Mouse (Mus musculus): ENCODE results near the gene Fam81a. TPM values are rescaled to one million over a fixed set of nuclear protein-coding genes. Genes with fewer than 3 reads are reported as not detected.
A peak's percentile ranks its signal among the peaks of the same experiment; 100 is the strongest.

Fam81a gene
- total and polyA plus RNA-seq, 3 experiments, result 0.13 TPM; not detected in 2

DNA sequence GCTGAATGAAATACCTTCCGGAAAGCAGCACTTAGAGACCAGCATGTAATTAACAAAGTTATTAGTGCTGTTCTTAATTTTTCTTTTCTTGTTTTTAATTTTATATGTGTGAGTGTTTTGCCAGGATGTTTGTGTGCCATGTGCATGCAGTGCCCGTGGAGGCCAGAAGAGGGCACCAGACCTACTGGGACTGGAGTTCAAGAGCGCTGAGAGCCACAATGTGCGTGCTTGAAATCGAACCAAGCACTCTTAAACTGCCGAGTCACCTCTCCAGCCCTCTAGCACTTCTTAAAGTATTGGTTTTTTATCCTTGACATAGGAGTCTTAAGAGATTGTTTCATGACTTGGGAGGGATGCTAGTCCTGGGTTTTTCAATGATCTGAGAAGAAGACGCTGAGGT lies 26.6 kb upstream of the Fam81a start:
- H3K27me3 ChIP-seq (replicated peaks), result no peaks in the 10 kb centered on the region
- H3K27ac ChIP-seq (ENCODE audit: insufficient read depth, low read depth), result no peak overlapping the region
- no peak overlapping the region for H3K4me2 ChIP-seq (ENCODE audit: insufficient read depth, low read depth, poor library complexity, severe bottlenecking)
- H3K9ac ChIP-seq (ENCODE audit: insufficient read depth, low read depth), result no peak overlapping the region
- DNase-seq (ENCODE audit: extremely low read depth), result peak; percentile 12
- H3K79me2 ChIP-seq (replicated peaks; ENCODE audit: control insufficient read depth, extremely low read depth, insufficient read depth, poor library complexity, severe bottlenecking), result no peaks in the 10 kb centered on the region
- peak; percentile 39 for TF ChIP-seq RAD21 (IDR thresholded peaks at IDR 0.05; ENCODE audit: low read depth, low read length)
- TF ChIP-seq JUN (IDR thresholded peaks at IDR 0.05; ENCODE audit: insufficient read depth, low read depth, low read length), result no peak
- peak; percentile 40 to 58 for TF ChIP-seq CTCF (conservative IDR thresholded peaks at IDR 0.05 in 1 of 2, IDR thresholded peaks at IDR 0.05 in 1 of 2; ENCODE audit: low read depth in 2 of 2, low read length in 2 of 2)
- TF ChIP-seq NRF1 (IDR thresholded peaks at IDR 0.05; ENCODE audit: low read depth, low read length), result no peak
- TF ChIP-seq MAZ (IDR thresholded peaks at IDR 0.05; ENCODE audit: low read depth, low read length), result no peak
- TF ChIP-seq SMC3 (IDR thresholded peaks at IDR 0.05; ENCODE audit: low read depth, low read length), result peak; percentile 51
- H3K9me3 ChIP-seq (replicated peaks; ENCODE audit: low read length), result peaks cover 3% of the 10 kb centered on the region
- peaks cover under 1 to 10% of the 10 kb centered on the region in 2 experiments for H3K4me1 ChIP-seq (ENCODE audit: control insufficient read depth in 1 of 2, insufficient read depth in 2 of 2)
- no peak overlapping the region for H3K4me3 ChIP-seq (replicated peaks in 1 of 3; ENCODE audit: low read depth in 2 of 3, low read length in 2 of 3, poor library complexity in 1 of 3)
- in situ Hi-C loops (cut with MboI; ENCODE audit: low pct_ligation_motif_present, low pct_unique_long_range_greater_than_20kb, low sequenced_read_pairs) (no loop called here), dilution Hi-C loops (cut with MboI; ENCODE audit: extremely low pct_ligation_motif_present, extremely low pct_unique_long_range_greater_than_20kb, low sequenced_read_pairs) (no loop called here)
- H3K36me3 ChIP-seq (replicated peaks in 1 of 2; ENCODE audit: control insufficient read depth in 1 of 2, insufficient read depth in 1 of 2, low read length in 1 of 2), result no peaks in the 10 kb centered on the region

- TF ChIP-seq JUND (conservative IDR thresholded peaks at IDR 0.05; ENCODE audit: low read depth, low read length) (no peak), TBP (conservative IDR thresholded peaks at IDR 0.05; ENCODE audit: low read depth, low read length) (no peak), TCF12 (IDR thresholded peaks at IDR 0.05; ENCODE audit: low read depth, low read length) (no peak)
- Histone ChIP-seq H3K36me3 (replicated peaks in 1 of 2; ENCODE audit: control insufficient read depth in 1 of 2, insufficient read depth in 1 of 2, low read length in 1 of 2) (no peaks in the 10 kb centered on the region), H3K27ac (ENCODE audit: insufficient read depth, low read depth) (no peak overlapping the region), H3K27me3 (replicated peaks) (no peaks in the 10 kb centered on the region), H3K9me3 (replicated peaks; ENCODE audit: low read length) (no peaks in the 10 kb centered on the region), H3K9ac (ENCODE audit: insufficient read depth, low read depth) (no peak overlapping the region), H3K79me2 (replicated peaks; ENCODE audit: control insufficient read depth, extremely low read depth, insufficient read depth, poor library complexity, severe bottlenecking) (no peaks in the 10 kb centered on the region), H3K4me1 (ENCODE audit: control insufficient read depth in 1 of 2, insufficient read depth in 2 of 2) (peaks cover 5 to 16% of the 10 kb centered on the region in 2 experiments), H3K4me3 (replicated peaks in 1 of 3; ENCODE audit: low read depth in 2 of 3, low read length in 2 of 3, poor library complexity in 1 of 3) (no peak overlapping the region), H3K4me2 (ENCODE audit: insufficient read depth, low read depth, poor library complexity, severe bottlenecking) (no peak overlapping the region)
- DNase-seq (ENCODE audit: extremely low read depth), result no peak
- in situ Hi-C loops (cut with MboI; ENCODE audit: low pct_ligation_motif_present, low pct_unique_long_range_greater_than_20kb, low sequenced_read_pairs), result no loop called here
- dilution Hi-C loops (cut with MboI; ENCODE audit: extremely low pct_ligation_motif_present, extremely low pct_unique_long_range_greater_than_20kb, low sequenced_read_pairs), result no loop called here
These were observed 17.7 kb upstream of the Fam81a start for GRCm38 (mm10) chr9:70160071-70160470.

GRCm38 (mm10) chr9:70147618-70148017 lies 5.3 kb upstream of the Fam81a start:
- DNase-seq (ENCODE audit: extremely low read depth), result no peak
- H3K4me1 ChIP-seq (ENCODE audit: control insufficient read depth in 1 of 2, insufficient read depth in 2 of 2), result peaks cover 16 to 26% of the 10 kb centered on the region in 2 experiments
- H3K36me3 ChIP-seq (replicated peaks in 1 of 2; ENCODE audit: control insufficient read depth in 1 of 2, insufficient read depth in 1 of 2, low read length in 1 of 2), result no peaks in the 10 kb centered on the region
- H3K9ac ChIP-seq (ENCODE audit: insufficient read depth, low read depth), result no peak overlapping the region
- H3K79me2 ChIP-seq (replicated peaks; ENCODE audit: control insufficient read depth, extremely low read depth, insufficient read depth, poor library complexity, severe bottlenecking), result no peaks in the 10 kb centered on the region
- dilution Hi-C loops (cut with MboI; ENCODE audit: extremely low pct_ligation_motif_present, extremely low pct_unique_long_range_greater_than_20kb, low sequenced_read_pairs), result no loop called here
- H3K9me3 ChIP-seq (replicated peaks; ENCODE audit: low read length), result no peaks in the 10 kb centered on the region
- no peak overlapping the region for H3K27ac ChIP-seq (ENCODE audit: insufficient read depth, low read depth)
- TF ChIP-seq TCF12 (IDR thresholded peaks at IDR 0.05; ENCODE audit: low read depth, low read length) (no peak), GABPA (IDR thresholded peaks at IDR 0.05; ENCODE audit: insufficient replicate concordance, low read depth, low read length) (no peak), CTCF (conservative IDR thresholded peaks at IDR 0.05 in 1 of 2, IDR thresholded peaks at IDR 0.05 in 1 of 2; ENCODE audit: low read depth in 2 of 2, low read length in 2 of 2) (no peak), NELFE (IDR thresholded peaks at IDR 0.05; ENCODE audit: low read depth, low read length) (no peak), HCFC1 (IDR thresholded peaks at IDR 0.05; ENCODE audit: low read depth, low read length) (no peak), EP300 (IDR thresholded peaks at IDR 0.05; ENCODE audit: low read length) (no peak), ETS1 (conservative IDR thresholded peaks at IDR 0.05; ENCODE audit: low read depth, low read length) (no peak), CHD1 (IDR thresholded peaks at IDR 0.05; ENCODE audit: low read depth, low read length) (no peak), MXI1 (IDR thresholded peaks at IDR 0.05; ENCODE audit: low read depth, low read length) (no peak), JUND (conservative IDR thresholded peaks at IDR 0.05; ENCODE audit: low read depth, low read length) (no peak), MYC (IDR thresholded peaks at IDR 0.05; ENCODE audit: low read depth, low read length) (no peak), ZNF384 (IDR thresholded peaks at IDR 0.05; ENCODE audit: low read depth, low read length) (no peak), SIN3A (IDR thresholded peaks at IDR 0.05; ENCODE audit: low read length) (no peak), BHLHE40 (IDR thresholded peaks at IDR 0.05; ENCODE audit: low read depth, low read length) (no peak), ZKSCAN1 (IDR thresholded peaks at IDR 0.05; ENCODE audit: borderline replicate concordance, low read depth, low read length) (no peak), PAX5 (IDR thresholded peaks at IDR 0.05; ENCODE audit: low read length) (no peak)
- in situ Hi-C loops (cut with MboI; ENCODE audit: low pct_ligation_motif_present, low pct_unique_long_range_greater_than_20kb, low sequenced_read_pairs), result no loop called here
- H3K4me2 ChIP-seq (ENCODE audit: insufficient read depth, low read depth, poor library complexity, severe bottlenecking), result no peak overlapping the region
- H3K27me3 ChIP-seq (replicated peaks), result peaks cover 6% of the 10 kb centered on the region
- H3K4me3 ChIP-seq (replicated peaks in 1 of 3; ENCODE audit: low read depth in 2 of 3, low read length in 2 of 3, poor library complexity in 1 of 3), result no peak overlapping the region
